Mouse (Mus musculus): ENCODE data around the gene Jam3. TPM values are rescaled to one million over a fixed set of nuclear protein-coding genes. Genes with fewer than 3 reads are reported as not detected.
"Not testable (repeated sequence)": the region's sequence is repeated elsewhere in the genome, so short reads cannot be mapped to it uniquely, and the experiment has no call there.

Gene Jam3
- total RNA-seq, 2 experiments from 2014 or later, result 28.7 to 34.4 TPM

DNA sequence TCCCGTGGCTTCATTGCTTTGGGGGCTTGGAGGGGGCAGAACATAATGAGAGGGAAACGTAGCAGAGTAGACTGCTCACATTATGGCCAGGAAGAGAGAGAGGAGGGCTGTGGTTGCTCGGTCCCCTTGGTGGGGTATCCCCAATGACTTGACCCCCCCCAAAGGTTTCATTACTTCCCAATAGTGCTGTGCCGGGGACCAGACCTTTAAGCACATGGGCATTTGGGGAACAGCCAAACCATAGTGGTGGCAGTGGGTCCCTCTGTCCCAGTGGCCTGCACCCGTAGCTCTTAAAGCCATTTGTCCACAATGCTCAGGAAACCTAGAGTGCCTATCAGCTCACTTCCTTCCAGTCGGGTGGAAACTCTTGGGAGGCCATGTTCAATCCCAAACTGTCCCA lies 17.6 kb upstream of the Jam3 start:
- DNase-seq, result no peak

DNA sequence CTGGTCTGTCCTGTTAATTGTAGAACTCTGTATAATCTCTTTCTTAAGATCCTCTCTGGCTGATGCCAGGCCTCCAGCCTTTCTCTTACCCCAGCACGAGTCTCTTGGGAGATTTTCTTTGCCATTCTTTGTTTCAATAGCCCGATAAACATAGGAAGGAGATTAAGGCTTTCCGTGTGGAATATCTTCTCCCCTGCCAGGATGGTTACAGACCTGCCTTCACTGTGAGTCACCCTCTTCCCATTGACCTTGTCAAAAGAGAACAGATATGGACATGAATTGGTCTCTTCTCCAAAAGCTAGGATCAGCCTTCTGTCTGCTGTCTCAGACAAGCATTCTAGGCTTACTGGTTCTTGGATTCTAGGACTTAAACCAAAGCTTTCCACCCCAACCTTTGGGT lies 15.5 kb upstream of the Jam3 start:
- DNase-seq, result no peak

DNA sequence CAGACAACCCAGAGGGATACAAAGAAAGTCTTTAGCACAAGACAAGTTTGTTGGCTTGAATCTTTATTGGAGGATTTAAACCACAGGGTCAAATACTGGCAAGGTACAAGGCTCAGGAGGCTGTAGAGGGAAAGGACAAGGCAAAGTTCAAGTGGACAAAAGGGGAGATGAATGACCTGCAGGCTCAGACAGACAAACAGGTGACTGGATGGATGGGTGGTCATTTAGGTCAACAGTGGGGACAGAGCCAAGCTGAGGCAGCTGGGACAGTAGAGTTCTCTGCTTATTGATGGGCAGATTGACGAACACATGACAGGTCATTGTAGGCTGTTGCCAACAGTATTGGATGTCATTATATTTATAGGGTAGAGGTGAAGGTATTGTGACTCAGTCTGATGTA lies 11.8 kb upstream of the Jam3 start:
- DNase-seq, result no peak

DNA sequence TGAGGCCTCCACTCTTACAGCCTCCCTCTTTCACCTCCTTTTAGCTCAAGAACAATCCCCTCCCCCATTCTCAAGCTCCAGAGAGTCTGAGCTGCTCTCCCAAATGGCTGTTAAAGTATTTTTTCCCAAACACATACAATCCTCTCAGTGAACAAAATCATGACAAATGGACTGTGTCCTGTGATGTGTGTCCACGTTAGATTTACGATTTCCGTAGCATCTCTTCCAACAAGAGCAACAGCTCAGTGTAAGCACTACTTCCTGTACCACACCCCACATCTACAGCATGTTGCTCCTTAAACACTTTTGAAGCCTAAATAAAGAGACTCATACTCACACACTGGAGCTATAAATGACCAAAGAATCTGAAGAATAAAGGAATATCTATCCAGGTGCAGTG lies 10.4 kb upstream of the Jam3 start:
- DNase-seq, result no peak

DNA sequence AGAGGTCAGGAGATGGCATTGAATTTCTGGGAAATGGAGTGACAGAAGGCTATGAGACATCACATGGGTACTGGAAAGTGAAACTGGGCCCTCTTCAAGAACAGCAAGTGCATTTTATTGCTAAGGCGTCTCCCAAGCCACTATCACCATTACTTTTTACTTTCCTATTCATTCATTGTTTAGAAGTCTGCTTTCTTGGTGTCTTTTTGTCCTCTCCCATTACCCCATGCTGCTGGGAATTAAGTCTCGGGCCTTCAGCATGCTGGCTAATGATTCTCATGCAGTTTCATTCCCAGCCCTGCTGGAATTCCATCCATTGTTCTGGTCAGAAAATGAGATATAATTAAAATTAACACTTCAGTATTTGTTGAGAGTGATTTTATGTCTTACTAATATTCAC lies 9.7 kb upstream of the Jam3 start:
- no peak for DNase-seq

DNA sequence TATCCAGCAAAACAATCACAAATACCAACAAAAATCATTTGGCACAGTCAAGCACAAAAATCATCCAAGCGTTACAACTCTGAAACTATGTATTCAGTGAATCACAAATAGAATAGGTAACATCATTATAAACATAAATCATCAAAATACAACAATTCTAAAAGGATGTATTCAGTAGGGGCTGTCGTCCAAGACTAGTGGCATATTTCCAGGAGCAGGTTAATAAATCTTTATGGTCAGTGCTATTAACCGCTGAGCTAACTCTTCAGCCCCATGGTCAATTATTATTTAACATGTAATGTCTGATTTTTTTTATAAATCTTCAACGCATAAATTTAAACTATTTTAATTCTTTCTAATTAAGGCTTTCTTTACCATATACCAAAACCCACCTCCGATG lies 8.4 kb upstream of the Jam3 start:
- not testable (repeated sequence) for DNase-seq

DNA sequence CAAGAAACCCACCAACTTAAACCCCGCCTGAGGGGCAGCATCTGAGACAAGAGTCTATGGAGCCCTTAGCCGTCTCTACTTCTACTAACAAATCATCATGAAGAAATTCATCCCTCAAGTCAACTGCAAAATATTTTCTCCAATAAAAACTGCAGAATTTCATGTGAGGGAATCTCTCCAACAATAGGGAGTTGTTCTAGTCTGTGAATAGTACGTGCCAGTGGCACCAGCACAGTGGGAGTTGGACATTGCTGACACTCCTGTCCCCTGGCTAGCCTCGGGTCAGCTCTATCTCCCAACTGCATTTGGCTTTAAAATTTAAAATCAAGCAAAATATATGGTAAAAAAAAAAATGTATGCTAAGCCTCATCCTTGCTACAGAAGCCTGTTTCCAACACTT lies 1.4 kb downstream of the Jam3 start:
- DNase-seq, result no peak

DNA sequence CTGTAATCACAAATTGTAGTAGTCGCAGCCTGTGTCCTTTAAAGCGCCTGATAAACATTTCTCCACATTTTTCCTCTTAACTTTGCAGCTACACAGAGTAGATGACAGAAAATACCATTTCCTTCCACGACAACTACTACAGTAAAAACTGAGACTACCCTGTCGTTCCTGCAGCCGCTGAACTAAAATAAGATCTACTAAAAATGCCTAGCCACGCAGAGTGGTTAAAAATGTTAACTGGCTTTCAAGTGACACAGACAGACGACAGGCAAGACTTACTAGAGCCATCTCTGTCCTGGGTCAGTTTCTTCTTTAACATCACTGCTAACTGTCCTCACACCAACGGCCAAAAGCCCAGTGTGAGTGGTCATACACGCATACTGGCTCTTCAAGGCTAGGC lies 5.4 kb downstream of the Jam3 start:
- DNase-seq, result no peak

DNA sequence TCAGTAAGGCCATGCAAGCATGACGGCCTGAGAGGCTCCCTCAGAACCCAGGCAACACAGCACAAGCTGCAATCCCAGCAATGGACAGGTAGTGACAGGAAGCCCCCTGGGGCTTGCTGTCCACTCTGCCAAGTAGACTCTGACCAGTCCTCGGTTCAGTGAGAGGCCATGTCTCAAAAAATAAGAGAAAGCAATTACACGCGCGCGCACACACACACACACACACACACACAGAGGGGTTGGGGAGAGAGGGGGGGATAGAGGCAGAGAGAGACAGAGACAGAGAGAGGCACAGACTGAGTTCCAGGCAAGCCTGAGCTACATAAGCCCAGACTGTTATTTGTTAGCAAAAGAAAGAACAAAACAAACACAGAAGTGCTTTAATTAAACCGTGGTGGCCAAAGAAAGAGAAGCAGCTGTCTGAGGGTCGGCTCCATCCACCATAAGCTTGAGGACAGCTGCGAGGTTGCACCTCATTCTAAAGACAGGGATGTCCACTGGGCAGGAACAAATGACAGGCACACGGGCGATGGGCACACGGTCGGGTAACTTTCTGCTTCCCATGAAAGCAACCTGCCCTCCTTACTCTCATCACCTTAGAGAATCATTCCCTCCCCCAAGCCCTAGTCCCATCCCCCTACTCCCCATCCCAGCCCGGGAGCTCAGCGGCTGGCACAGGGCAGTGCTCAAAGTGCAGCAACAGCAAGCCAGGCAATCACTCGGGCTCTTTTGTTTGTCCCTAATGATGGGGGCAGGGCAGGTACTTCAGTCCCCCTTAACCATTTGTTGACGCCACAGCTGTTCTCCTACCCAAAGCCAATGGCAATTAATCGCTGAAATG lies 6.4 kb downstream of the Jam3 start:
- DNase-seq, result no peak

DNA sequence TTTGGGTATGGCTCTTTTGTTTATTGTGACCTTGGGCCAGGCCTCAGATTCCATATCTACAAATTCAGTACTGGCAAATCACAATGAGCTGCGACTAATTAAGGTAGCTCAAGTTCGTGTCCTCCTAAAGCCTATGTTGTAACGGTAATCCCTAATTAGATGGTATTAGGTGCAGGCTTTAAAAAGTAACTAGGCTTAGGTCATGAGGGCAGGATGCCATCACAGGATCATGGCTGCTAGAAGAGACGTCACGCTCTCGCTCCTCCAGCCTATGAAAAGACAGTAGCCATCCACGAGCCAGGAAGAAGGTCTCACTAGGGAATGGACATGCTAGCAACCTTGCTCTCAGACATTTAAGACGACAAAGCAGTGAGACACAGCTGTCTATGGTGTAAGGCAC lies 7.3 kb downstream of the Jam3 start:
- DNase-seq, result no peak

DNA sequence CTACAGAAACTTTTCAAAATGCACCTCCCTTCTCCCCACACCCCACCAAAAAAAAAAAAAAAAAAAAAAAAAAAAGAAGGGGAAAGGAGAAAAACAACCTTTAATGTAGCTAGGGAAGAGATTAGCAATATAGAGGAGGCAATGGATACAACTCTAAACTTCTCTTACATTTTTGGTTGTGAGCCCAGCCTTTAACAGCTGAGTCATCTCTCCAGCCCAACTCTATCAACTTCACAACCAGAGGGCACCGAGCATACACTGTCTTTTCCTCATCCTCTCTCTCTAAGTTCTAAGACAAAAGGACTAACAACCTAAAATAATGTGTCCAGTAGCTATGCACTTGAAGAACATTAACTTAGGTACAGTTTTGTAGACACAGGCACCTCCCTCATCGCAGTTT lies 8.4 kb downstream of the Jam3 start:
- no peak for DNase-seq

DNA sequence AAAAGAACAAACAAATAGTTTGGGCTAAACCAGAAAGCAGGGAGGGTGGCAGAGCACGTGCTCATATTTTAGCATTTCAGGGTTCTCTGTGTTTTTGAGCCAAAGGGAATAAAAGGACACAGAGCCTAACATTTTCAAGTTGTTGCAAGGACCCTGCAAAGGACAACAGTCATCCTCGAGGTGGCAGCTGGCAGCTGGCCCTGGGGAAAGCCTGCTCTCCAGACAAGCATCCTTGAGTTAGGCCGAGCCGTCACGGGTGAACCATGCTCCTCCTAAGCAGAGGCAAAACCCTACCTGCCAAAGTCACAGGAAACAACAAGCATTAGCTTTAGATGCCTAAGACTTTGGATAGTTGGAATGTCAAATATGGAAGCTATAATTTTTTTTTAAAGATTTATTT lies 10.2 kb downstream of the Jam3 start:
- no peak for DNase-seq

DNA sequence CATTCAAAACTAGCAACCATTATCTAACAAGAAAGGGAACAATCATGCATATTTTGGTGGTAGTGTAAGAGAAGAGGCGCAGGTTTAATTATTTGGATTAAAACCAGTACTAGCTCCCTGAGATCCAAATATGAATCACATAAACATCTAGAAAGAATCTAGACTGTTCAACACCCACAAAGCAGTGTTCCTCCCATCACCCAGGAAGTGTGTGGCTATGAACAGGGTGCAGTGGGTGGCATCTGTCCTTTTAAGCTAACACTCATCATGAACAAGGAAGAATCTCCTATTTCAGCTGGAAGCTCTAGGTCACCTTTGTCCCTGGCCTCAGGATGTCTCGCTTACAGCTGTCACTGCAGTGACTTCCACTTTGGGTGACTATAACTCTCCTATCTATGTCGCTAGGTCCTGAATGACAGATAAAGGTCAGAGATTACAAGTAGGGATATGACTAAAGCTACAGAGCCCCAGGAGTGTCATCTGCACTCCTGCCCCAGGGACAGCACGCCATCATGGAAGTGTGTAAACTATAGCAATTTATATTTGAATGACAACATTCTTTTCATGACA lies 10.9 kb downstream of the Jam3 start:
- no peak for DNase-seq

DNA sequence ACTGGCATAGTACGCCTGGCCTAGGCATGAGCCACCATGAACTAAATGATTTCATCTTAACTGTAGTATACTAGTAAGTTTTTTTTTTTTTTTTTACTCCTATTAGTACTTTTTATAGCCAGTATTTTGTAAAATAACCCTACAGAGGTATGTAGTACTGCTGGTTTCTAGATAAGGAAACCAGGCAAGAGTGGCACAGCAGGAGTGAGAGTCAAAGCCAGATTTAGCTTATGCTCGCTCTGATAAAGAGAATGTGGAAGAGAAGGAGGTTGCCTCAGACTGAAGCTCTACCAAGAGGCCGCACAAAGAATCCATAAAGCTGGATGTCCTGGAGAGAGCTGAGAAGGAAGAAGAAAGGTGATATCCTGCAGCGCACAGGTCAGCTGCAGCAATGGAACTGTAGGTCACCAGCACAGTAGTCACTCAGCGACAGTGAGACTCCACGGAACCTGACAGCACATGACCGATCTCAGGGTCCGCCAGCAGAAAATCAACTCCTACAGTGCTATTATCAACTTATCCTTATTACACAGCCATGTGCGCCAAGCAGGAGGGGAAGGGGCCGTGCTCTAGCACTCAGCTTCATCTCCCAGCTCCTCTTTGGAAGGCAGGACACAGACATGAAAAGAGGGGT lies 14.7 kb downstream of the Jam3 start:
- DNase-seq, result no peak

DNA sequence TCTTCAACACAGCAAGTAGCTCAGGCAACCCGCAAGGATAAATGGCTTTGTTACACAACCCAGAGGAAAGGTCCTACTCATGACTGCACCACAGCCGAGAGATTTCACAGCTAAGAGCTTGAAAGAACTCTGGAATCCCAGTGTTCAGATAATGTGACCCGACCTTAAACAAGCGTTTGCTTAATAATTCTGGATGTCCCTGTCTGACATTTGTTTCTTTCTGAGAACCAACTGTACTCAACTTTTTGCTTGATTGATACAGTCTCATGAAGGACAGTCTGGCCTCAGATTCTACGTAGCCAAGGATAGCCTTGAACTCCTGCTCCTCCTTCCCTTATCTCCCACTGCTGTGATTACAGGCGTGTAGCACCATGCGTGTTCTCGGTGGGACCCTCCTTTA lies 18.6 kb downstream of the Jam3 start:
- DNase-seq, result no peak

DNA sequence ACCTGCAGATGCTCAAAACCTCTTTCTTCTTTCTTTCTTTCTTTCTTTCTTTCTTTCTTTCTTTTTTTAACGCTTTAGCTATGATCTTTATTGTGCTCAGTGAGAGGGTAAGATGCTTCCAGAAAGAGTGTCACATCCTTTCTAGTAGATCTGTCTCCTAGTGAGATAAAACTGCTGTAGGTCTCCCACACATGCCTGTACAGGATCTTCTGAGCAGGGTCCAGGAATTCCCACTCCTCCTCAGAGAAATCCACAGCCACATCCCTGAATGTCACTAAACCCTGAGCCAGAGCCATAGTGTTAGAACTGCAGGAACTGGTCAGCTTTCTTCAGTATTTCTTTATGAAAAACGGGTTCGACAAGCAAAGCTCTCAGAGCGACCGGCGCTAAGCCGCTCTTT lies 19.8 kb downstream of the Jam3 start:
- DNase-seq, result no peak

DNA sequence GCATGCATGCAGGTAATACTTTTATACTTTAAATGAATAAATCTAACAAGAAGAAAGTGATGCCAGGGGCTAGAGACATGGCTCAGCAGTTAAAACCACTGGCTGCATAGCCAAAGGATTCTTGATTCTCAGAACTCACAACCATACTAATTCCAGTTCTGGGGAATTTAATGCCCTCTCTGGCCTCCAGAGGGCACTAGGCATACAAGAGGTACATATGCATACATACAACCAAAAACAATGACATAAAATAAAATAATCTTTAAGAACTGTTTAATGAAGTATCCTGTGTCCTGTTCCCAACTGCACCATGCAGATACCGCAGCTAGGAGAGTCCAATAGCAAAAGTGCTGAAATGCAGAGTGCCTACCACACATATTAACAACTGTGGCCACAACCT lies 20.8 kb downstream of the Jam3 start:
- DNase-seq, result peak; percentile 30

DNA sequence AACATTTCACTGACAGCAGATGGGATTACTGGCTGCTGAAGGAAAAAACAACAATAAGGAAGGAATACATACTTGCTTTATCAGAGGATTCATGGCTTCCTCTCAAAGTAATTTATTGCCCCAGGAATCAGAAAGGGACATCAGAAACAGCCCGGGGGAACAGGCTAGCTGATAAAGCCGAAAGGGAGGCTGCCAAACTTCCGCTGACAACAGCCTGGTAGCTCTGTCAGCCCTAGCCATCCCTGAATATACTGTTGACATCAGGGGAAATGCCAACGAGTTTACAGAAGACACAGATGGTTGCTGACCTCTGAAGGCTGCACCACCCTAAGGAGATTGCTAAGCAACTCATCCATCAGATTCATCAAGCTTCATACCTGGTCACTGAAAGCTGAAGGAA lies 26.6 kb downstream of the Jam3 start:
- no peak for DNase-seq

DNA sequence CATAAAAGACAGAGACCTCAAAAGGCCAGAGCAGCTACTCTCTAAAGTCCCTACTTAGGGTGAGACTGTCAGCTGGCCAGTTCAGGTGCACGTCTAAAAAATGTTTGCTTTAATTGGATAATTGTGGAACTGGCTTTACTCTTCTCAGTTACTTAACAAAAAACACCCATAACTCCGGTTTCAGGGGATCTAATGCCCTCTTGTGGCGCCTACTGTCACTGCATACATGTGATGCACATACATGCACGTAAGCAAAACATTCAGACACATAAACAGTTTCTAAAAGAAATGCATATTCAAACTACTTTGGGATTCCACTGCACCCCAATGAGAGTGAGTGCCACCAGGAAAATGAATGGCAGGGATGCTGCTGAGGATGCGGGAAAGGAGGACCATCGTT lies 28.7 kb downstream of the Jam3 start:
- DNase-seq, result no peak

DNA sequence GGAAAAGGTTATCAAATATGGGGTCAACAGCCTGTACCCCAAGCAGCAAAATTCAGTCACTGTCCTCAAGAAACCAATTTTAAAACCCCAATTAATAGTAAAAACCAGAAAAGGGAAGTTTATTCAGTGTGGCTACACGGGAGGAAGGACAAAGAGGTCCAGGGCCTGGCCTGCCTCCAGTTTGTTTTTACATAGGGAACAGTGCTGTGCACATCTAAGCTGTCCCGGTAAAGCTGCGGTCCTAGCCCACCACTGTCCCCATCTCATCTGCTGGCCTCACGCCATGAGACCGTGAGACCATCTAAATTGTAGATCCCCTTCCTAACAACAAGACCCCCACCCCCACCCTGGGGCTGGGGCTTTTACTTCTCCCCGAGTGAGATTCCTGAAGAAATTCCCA lies 29.8 kb downstream of the Jam3 start:
- no peak for DNase-seq

DNA sequence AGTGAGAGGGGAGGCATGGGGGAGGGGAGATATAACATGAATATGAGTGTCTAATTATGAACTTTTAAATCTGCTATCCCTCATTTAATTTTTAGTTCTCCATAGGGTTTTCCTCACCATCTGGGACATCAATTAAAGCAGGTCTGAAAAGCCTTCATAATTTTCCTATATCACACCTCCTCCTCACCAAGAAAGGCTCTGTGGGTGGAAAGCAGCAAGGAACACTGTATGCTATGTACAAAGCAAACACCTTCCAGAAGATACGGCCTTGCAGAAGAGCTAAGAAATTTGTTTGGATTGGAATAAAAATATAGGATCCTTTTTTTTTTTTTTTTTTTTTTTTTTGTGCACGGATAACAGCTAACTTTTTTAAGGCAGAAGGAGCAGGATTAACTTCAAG lies 31.3 kb downstream of the Jam3 start:
- DNase-seq, result no peak

DNA sequence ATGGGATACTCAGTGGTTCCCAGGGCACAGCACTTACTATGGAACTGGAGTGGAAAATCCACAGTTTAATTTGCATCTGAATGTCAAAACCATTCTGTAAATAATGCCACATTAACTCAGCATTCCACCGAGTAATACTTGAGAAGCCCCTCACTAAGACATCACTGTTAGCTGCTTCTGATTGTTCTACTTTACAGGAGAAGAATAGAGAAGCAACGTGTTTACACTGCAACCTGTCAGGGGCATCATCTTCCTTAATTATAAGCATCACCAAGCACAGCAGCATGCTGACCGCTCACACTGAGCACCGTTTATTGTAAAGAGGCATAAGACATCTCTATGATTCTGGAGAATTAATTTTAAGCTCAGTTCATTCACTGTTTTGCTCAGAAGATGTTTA lies 32.3 kb downstream of the Jam3 start:
- DNase-seq, result no peak

DNA sequence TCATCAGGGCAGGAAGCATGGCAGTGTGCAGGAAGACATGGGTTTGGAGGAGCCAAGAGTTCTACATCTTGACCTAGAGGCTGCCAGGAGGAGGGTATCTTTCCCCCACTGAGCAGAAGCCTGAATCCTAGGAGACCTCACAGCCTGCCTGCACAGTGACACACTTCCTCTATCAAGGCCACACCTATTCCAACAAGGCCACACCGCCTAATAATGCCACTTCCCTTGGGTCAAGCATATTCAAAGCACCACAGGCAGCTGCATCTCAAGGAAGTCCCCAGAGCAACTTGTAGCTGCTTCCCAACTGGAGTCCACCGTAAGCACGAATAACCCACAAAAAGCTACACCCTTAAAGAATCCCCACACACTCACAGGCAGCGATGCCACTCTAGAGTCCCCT lies 33.1 kb downstream of the Jam3 start:
- no peak for DNase-seq

DNA sequence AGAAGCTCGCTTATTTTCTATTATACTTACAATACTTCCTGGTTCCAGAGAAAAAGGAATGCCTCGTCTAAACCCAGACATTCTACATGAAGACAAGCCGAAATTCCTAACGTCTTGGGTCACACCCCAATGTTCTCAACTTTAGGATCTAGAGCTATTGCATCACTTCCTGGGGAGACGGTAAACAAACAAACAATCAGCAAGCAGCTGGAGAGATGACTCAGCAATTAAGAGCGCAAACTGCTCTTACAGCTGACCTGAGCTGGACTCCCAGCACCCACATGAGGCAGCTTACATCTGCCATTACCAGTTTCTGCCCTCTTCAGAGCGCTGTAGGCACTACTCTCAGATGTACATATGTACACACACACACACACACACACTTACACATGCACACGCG lies 34.0 kb downstream of the Jam3 start:
- no peak for DNase-seq
